Mouse (Mus musculus) thymus, postnatal 4 days (tissue): ENCODE measurements around the gene Myh9.
A peak's percentile ranks its signal among the peaks of the same experiment; 100 is the strongest.

Experiments used
- DNase-seq: peaks from one replicate; pipeline ENCODE4 v3.0.0; 2021

Gene Myh9

DNA sequence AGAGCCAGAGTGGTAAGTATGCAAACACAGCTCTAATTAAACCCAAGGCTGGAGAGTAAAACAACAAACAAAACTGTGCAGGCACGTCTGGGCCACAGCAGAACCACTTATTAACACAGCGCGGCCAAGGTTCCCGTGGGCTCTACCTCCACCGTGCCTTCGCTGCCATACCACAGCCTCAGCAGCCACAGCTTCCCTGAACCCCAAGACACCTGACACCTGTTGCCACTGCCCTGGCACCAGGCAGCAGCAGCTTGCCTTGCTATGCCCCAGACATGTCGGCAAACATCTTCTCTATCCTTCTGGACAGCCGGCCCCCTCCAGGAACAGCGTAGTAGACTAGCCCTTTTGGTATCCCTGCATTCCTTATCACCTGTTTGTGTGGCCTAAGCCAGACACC lies 37.0 kb downstream of the Myh9 start:
- DNase-seq: peak; percentile 59

- DNase-seq: peak; percentile 44
Observed at GRCm38 (mm10) chr15:77804460-77804859, 37.5 kb downstream of the Myh9 start.

DNA sequence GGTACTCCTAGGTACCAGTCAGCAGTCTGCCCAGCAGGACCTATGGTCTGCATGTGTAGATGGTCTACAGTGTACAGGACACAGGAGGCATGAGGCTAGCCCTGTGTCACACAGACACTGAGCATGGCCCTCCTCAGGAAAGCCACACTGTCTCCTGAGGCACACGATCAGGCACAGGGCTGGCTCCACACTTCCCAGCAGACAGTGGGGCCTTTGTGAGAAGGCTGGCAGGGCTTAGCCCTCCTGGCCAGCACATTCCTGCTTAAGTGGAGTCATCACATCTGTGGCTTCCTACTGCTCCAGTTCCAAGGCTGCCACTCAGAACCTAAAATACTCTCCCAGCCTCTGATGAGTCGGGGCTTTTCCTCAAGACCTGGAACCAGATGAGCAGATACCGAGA lies 38.2 kb downstream of the Myh9 start:
- DNase-seq: no peak

DNA sequence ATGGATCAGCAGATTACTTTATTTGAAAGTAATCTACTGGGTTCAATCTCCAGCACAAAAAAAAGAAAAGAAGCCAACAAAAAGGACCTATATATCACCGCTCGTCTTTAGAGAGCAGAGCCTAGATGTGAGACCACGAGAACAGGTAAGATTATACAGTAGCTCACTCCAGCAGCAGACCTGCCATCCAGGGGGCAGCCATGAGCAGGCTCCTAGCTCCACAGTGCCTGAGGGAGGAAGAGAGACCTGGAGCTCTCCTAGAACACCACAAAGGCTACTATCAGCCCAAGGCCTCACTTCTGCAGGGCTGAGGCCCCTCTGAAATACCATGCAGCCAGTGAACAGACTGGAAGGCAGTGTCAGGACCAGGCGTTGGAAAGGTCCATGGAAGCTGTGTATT lies 39.0 kb downstream of the Myh9 start:
- DNase-seq: peak; percentile 72

- DNase-seq: peak; percentile 41
Observed at GRCm38 (mm10) chr15:77801188-77801587, 40.8 kb downstream of the Myh9 start.

DNA sequence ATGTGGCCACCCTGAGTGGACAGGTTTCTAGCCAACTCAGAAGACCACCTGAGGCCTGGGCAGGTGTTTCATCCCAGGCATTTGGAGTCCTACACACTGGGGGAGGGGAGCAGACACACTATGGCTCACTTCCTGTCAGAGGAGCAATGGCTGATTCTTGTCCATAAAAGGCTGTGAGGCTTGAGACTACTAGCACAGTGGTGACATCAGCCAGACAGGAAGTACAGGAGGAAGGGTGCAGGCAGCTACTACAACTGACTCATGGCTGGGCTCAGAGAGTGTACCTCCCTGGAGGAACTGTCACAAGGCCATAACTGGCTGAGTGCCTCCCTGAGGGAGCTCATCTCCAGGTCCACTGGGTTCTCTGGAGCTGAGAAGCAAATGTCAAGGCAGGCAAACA lies 41.5 kb downstream of the Myh9 start:
- DNase-seq: peak; percentile 71

DNA sequence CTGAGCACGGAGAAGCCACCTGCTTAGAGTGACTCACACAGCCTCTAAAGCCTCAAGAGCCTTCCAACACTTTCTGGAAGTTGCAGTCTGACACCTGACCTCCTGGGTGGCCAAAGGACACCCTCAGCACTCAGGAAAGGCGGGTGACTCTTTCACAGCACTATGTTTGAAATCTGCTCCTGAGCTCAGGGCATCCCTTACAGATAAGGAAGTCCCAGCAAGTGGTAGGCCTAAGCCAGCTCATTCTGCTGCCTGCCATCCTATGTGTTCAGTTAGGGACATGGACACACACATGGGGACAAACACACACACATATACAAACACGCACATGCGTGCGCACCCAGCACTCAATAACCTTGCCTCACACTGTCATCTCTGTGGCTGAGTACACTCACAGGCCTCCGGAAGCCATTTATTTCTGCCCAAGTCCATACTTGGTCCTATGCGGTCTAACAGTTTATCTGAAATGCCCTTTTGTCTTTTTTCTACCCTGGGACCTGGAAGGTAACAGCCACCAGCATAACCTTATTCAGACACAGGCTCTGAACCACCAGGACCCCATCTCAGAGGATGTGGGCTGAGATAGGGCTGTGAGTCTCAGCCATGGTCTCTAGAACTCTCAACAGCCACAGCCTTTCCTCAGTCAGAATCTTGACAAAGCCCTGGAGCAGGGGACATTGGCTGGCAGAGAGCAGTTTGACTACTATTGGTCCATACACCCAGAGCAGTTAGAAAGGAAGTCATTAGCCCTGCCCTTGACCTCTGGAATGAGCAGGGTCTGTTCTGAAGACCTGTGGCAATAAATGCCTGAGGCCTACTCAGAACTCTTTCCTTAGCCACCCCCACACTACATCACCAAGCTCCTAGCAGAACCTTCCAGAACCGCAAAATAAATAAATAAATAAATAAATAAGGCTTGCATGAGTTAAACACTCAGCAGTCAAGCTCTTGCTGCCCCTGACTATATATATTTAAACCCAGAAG lies 42.2 kb downstream of the Myh9 start:
- DNase-seq: peak; percentile 43

DNA sequence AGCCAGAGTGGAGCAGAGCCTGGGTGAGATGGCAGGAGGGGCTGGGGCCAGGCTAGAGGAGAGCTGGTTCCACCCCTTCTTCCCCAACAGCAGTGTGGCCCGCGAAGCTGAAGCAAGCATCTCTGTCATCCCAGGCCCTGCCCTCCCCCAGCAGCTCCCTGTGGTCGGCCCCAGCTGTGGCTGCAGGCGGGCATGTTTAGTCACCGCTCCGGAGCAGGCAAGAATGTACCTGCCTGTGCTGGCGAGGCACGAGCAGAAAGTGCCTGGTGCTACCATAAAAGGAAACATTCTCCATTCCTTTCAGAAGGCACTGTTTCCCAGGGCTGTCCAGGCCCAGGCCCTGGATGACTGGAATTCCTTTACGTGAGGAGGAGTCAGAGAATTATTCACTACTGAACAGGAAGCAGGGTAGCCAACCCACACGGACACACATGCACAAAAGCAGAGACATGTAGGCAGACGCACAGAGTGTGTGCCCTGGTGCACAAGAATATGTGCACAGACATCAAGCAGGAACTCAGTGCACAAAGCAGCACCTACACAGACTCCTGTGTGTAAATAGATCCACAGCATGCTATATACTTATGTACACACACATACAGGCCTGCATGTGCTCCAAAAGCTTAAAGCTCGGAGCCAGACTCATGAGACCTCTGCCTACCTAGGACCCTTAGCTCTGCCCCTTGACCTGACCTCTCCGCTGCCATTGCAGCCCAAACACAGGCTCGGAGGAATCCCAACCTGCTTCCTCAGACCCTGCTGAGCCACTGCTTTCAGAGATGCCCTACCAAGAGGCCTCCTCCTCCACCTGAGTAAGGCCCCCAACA lies 43.1 kb downstream of the Myh9 start:
- peak; percentile 81 for DNase-seq

- DNase-seq: no peak
Observed at GRCm38 (mm10) chr15:77797609-77798411, 44.2 kb downstream of the Myh9 start.

GRCm38 (mm10) chr15:77796409-77797035 lies 45.5 kb downstream of the Myh9 start:
- no peak for DNase-seq

- no peak for DNase-seq
Observed at GRCm38 (mm10) chr15:77794908-77795356, 47.0 kb downstream of the Myh9 start.

GRCm38 (mm10) chr15:77794138-77794907 lies 47.7 kb downstream of the Myh9 start:
- no peak for DNase-seq

DNA sequence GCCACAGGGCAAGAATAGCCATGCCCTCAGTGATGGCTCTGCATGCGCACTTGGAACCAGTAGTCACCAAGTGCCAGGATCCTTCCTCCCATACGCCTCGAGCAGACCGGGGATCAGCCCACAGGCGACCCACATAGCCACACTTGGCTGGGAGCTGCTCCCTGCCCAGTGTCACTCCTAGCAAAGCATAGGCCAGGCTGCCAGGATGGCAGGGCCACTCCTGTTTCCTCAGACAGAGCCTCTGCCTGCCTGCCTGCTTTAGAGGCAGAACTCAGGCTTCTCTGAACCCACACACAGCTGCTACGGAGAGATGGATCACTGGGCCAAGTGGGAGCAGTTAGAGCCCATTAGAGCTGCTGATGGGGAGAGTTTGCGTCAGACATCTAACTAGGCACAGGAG lies 48.4 kb downstream of the Myh9 start:
- no peak for DNase-seq

GRCm38 (mm10) chr15:77793094-77793493 lies 48.9 kb downstream of the Myh9 start:
- DNase-seq: no peak

GRCm38 (mm10) chr15:77792056-77792455 lies 49.9 kb downstream of the Myh9 start:
- DNase-seq: no peak

DNA sequence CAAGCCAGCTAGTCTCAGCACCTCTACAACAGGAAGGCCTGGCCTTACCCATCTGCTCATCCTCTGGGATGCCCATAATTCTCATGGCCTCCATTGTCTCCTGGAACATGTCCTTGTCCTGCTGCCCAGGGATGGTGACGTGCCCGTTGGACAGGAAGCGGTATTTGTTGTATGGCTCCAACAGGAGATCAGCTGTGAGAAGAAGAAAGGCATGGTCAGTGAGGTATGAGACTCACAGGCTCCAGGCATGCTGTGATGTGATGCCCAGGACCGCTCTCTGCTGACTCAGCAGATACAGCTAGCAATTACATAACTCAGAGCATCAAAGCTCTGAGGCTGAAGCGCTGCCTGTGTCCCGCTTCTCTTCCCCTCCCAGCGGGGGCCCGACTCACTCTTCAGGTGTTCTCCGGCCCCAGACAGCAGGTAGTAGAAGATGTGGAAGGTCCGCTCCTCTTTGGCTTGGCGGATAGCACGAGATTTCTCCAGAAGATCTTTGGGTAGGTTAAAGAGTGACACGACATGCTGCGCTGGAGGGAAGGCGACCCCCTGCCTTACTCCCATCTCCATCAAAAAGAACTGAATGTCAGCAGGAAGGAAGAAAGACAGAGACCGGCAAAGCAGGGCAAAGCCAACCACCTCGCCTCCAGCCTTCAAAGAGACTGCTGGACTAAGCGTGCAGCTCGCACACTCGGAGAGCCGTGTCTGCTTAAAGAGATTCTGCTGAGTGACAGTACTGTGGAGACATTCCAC lies 51.1 kb downstream of the Myh9 start:
- no peak for DNase-seq

DNA sequence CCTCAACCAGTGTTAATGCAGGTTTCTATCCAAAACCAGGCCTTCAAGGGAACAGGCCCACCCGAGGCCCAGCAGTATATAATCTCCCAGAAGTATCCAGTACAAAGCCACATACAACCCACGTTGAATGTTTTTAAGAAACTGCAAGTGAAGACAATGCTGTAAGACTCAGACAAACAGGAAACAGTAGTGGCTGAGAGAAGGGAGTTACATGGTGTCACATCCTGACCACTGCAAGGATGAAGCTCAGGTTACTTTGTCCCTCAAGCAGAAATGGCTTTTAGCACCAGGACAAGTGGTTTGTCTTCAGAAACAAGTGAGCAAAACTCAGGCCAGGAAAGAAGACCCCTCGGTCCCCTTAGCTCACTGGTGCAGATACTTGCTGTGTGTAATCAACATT lies 52.8 kb downstream of the Myh9 start:
- DNase-seq: no peak

- no peak for DNase-seq
Observed at GRCm38 (mm10) chr15:77788356-77788755, 53.6 kb downstream of the Myh9 start.

DNA sequence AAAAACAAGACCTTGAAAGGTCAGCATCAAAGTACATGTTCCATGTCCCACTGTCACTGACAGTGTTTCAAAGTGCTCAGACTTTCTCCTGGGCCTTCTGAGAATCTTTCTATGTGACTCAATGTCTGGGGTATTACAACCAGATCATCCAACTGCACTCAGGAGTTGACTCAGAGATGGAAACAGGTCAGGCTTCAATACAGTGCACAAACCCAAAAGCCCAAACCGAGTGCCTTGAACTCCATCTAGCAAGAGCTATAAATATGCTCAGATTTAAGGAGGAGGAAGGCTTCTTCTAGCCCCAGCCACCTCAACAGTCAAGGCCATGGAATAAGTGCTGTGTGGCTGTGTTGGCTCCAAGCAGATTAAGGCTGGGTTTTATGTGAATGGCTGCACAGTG lies 56.2 kb downstream of the Myh9 start:
- no peak for DNase-seq

GRCm38 (mm10) chr15:77784039-77784824 lies 57.7 kb downstream of the Myh9 start:
- DNase-seq: no peak
